Mouse (Mus musculus) intestine, postnatal 0 days (tissue): ENCODE data around the gene Eid1. TPM values are rescaled to one million over a fixed set of nuclear protein-coding genes. Genes with fewer than 3 reads are reported as not detected.

Experiments
- ATAC-seq: fragments of 200-750 bp; cut with Nextera tagmentation; 2 replicates; pipeline ENCODE4 v1.8.0; 2017; ENCODE audit warnings: mild to moderate bottlenecking, moderate TSS enrichment, moderate library complexity
- H3K27ac ChIP-seq: fragments of 300-500 bp; sonication (generic); 2 replicates; pipeline ENCODE4 v1.5.1; 2014; ENCODE audit warnings: mild to moderate bottlenecking, low read depth, low read length, moderate library complexity
- H3K27me3 ChIP-seq: fragments of 300-500 bp; sonication (generic); replicated peaks from 2 replicates; pipeline ENCODE4 v1.6.1; 2014; ENCODE audit warnings: low read length, mixed read lengths; ENCODE audit not compliant: control insufficient read depth, insufficient read depth
- H3K36me3 ChIP-seq: fragments of 300-500 bp; sonication (generic); 2 replicates; pipeline ENCODE4 v1.6.1; 2014; ENCODE audit warnings: mild to moderate bottlenecking, moderate library complexity; ENCODE audit not compliant: control insufficient read depth, insufficient read depth
- H3K4me1 ChIP-seq: fragments of 300-500 bp; sonication (generic); replicated peaks from 2 replicates; pipeline ENCODE4 v1.6.1; 2014; ENCODE audit warnings: antibody characterized with exemption, low read length, mixed read lengths; ENCODE audit not compliant: control insufficient read depth, insufficient read depth
- H3K4me2 ChIP-seq: fragments of 300-500 bp; sonication (generic); replicated peaks from 2 replicates; pipeline ENCODE4 v1.6.1; 2014; ENCODE audit warnings: low read depth, mild to moderate bottlenecking, moderate library complexity
- H3K4me3 ChIP-seq: fragments of 300-500 bp; sonication (generic); 2 replicates; pipeline ENCODE4 v1.5.1; 2014; ENCODE audit warnings: low read depth, low read length
- H3K9ac ChIP-seq: fragments of 300-500 bp; sonication (generic); 2 replicates; pipeline ENCODE4 v1.6.1; 2014; ENCODE audit warnings: mild to moderate bottlenecking, low read depth, low read length
- H3K9me3 ChIP-seq: fragments of 300-500 bp; sonication (generic); 2 replicates; pipeline ENCODE4 v1.6.1; 2016; ENCODE audit warnings: mixed run types; ENCODE audit not compliant: control insufficient read depth
- CTCF ChIP-seq: sonication (generic); IDR thresholded peaks from 2 replicates; pipeline ENCODE4 v1.5.1; 2016; ENCODE audit warnings: low read depth, mild to moderate bottlenecking, control low read depth, antibody characterized with exemption, moderate library complexity
- WGBS: fragments of 180-500 bp; shearing (Covaris S2); extraction: QIAGEN DNeasy Blood & Tissue Kit; methylation state at CpG from one replicate; pipeline ENCODE4 v1.1.7; 2014; 5-methylcytosine and 5-hydroxymethylcytosine counted together
- polyA plus RNA-seq: library from polyadenylated mRNA; unstranded; fragments of >200 nt; fragmentation: Nextera tagmentation; extraction: Ambion mirVana; gene quantifications from 2 replicates; pipeline ENCODE4 v1.2.1, GENCODE M21; 2015

Eid1 gene
- polyA plus RNA-seq, 1 experiment from 2014 or later: 67.4 TPM

- H3K9me3 ChIP-seq: no peaks in the 10 kb centered on the region
- 65% methylated on average over 4 of the region's 4 CpGs for WGBS
- H3K27ac ChIP-seq: no peak overlapping the region
- TF ChIP-seq CTCF: no peak
- H3K4me2 ChIP-seq: no peak overlapping the region
- no peaks in the 10 kb centered on the region for H3K4me1 ChIP-seq
- ATAC-seq: no peak
- no peak overlapping the region for H3K9ac ChIP-seq
- no peaks in the 10 kb centered on the region for H3K36me3 ChIP-seq
- no peak overlapping the region for H3K4me3 ChIP-seq
- no peaks in the 10 kb centered on the region for H3K27me3 ChIP-seq
These were observed 7.0 kb upstream of the Eid1 start for GRCm38 (mm10) chr2:125665909-125666308.

GRCm38 (mm10) chr2:125666668-125667067 is 6.2 kb upstream of the Eid1 start:
- WGBS: 78% methylated on average over 4 of the region's 4 CpGs
- Histone ChIP-seq H3K36me3 (no peaks in the 10 kb centered on the region), H3K9ac (no peak overlapping the region), H3K9me3 (no peaks in the 10 kb centered on the region), H3K4me1 (no peaks in the 10 kb centered on the region), H3K27ac (no peak overlapping the region), H3K4me3 (no peak overlapping the region), H3K27me3 (no peaks in the 10 kb centered on the region), H3K4me2 (no peak overlapping the region)
- no peak for TF ChIP-seq CTCF
- ATAC-seq: no peak

- ATAC-seq: peak; percentile 59
- H3K4me2 ChIP-seq: no peak overlapping the region
- H3K27ac ChIP-seq: no peak overlapping the region
- no peaks in the 10 kb centered on the region for H3K4me1 ChIP-seq
- no peaks in the 10 kb centered on the region for H3K36me3 ChIP-seq
- H3K9me3 ChIP-seq: no peaks in the 10 kb centered on the region
- H3K9ac ChIP-seq: no peak overlapping the region
- H3K27me3 ChIP-seq: no peaks in the 10 kb centered on the region
- peak; percentile 34; the same call in 1 of the 2 replicates for TF ChIP-seq CTCF
- WGBS: 23% methylated on average over 5 of the region's 5 CpGs
- no peak overlapping the region for H3K4me3 ChIP-seq
These were observed 5.7 kb upstream of the Eid1 start for GRCm38 (mm10) chr2:125667184-125667583.

- 84% methylated on average over 7 of the region's 7 CpGs for WGBS
- no peak for ATAC-seq
- no peak for TF ChIP-seq CTCF
These were observed 5.2 kb upstream of the Eid1 start for GRCm38 (mm10) chr2:125667721-125668120.

GRCm38 (mm10) chr2:125670846-125671245 is 2.0 kb upstream of the Eid1 start:
- H3K9me3 ChIP-seq: no peaks in the 10 kb centered on the region
- H3K4me2 ChIP-seq: no peak overlapping the region
- no peak for ATAC-seq
- no peaks in the 10 kb centered on the region for H3K4me1 ChIP-seq
- H3K36me3 ChIP-seq: no peaks in the 10 kb centered on the region
- WGBS: 40% methylated on average over 1 of the region's 1 CpGs
- H3K4me3 ChIP-seq: no peak overlapping the region
- H3K27ac ChIP-seq: no peak overlapping the region
- H3K9ac ChIP-seq: no peak overlapping the region
- no peaks in the 10 kb centered on the region for H3K27me3 ChIP-seq
- peak; percentile 56 for TF ChIP-seq CTCF

More at GRCm38 (mm10) chr2:125667721-125668120, 5.2 kb upstream of the Eid1 start:
- Histone ChIP-seq H3K4me1 (no peaks in the 10 kb centered on the region), H3K4me2 (no peak overlapping the region), H3K9ac (no peak overlapping the region), H3K27me3 (no peaks in the 10 kb centered on the region), H3K36me3 (no peaks in the 10 kb centered on the region), H3K9me3 (no peaks in the 10 kb centered on the region), H3K4me3 (no peak overlapping the region), H3K27ac (no peak overlapping the region)

GRCm38 (mm10) chr2:125672568-125672956 is 333 bp upstream of the Eid1 start:
- Histone ChIP-seq H3K9me3 (no peaks in the 10 kb centered on the region), H3K36me3 (no peaks in the 10 kb centered on the region), H3K4me2 (peak overlapping the region; percentile 95), H3K4me1 (no peaks in the 10 kb centered on the region), H3K27ac (no peak overlapping the region), H3K4me3 (peak overlapping the region; percentile 76), H3K9ac (peak overlapping the region; percentile 73; the same call in 1 of the 2 replicates), H3K27me3 (no peaks in the 10 kb centered on the region)
- 30% methylated on average over 8 of the region's 20 CpGs for WGBS
- no peak for TF ChIP-seq CTCF
- ATAC-seq: peak; percentile 24; the same call in 1 of the 2 replicates

GRCm38 (mm10) chr2:125681811-125682210 is 8.9 kb downstream of the Eid1 start:
- ATAC-seq: no peak
- H3K4me3 ChIP-seq: no peak overlapping the region
- no peaks in the 10 kb centered on the region for H3K9me3 ChIP-seq
- H3K27ac ChIP-seq: no peak overlapping the region
- no peak for TF ChIP-seq CTCF
- no peaks in the 10 kb centered on the region for H3K36me3 ChIP-seq
- no peak overlapping the region for H3K4me2 ChIP-seq
- 67% methylated on average over 9 of the region's 9 CpGs for WGBS
- H3K4me1 ChIP-seq: peaks cover 5% of the 10 kb centered on the region; the same call in 1 of the 2 replicates
- H3K9ac ChIP-seq: no peak overlapping the region
- H3K27me3 ChIP-seq: no peaks in the 10 kb centered on the region
